Mouse (Mus musculus) splenic B cell, adult 2 months (primary cell): ENCODE data around the gene Anks3.

Experiments
- DNase-seq: peaks from one replicate; pipeline ENCODE4 v3.0.0-alpha.2; 2011; ENCODE audit warnings: low read depth, low spot score
- H3K27me3 ChIP-seq: 2 replicates; pipeline ENCODE4 v1.6.1; 2012; ENCODE audit warnings: mild to moderate bottlenecking, low read length, moderate library complexity, mixed read lengths; ENCODE audit not compliant: control insufficient read depth, poor library complexity, insufficient read depth, severe bottlenecking
- H3K36me3 ChIP-seq: 2 replicates; pipeline ENCODE4 v1.6.1; 2012; ENCODE audit warnings: mild to moderate bottlenecking, low read length, moderate library complexity, mixed read lengths; ENCODE audit not compliant: control insufficient read depth, poor library complexity, insufficient read depth, severe bottlenecking

The Anks3 gene

GRCm38 (mm10) chr16:4923996-4924395, 40.0 kb downstream of the Anks3 start:
- no peaks in the 10 kb centered on the region for H3K27me3 ChIP-seq
- no peak for DNase-seq
- peaks cover 16% of the 10 kb centered on the region for H3K36me3 ChIP-seq

GRCm38 (mm10) chr16:4922481-4922880, 41.5 kb downstream of the Anks3 start:
- no peak for DNase-seq
- Histone ChIP-seq H3K27me3 (no peaks in the 10 kb centered on the region), H3K36me3 (peaks cover 9% of the 10 kb centered on the region)

GRCm38 (mm10) chr16:4920556-4920955, 43.4 kb downstream of the Anks3 start:
- Histone ChIP-seq H3K27me3 (no peaks in the 10 kb centered on the region), H3K36me3 (peaks cover 10% of the 10 kb centered on the region)
- DNase-seq, result no peak

DNA sequence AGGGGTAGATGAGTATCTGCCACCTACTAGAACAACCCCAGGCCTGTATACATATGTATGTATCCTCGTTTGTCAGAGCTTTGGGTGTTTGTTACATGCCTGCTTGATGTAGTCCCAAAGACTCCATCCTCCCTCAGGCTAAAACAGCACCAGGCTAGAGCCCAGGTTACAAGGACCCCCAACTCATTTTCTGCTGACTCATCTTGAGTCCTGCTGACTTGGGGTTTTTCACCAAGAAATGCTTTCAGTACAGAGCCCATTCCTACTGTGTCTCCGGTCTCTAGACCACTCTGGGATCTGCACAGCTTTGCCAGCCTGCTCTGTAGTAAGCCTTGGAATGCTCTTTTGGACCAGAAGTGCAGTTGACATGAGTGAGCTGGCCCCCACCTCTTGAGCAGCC, 47.4 kb downstream of the Anks3 start:
- no peaks in the 10 kb centered on the region for H3K27me3 ChIP-seq
- DNase-seq, result no peak
- H3K36me3 ChIP-seq, result peaks cover 12% of the 10 kb centered on the region

DNA sequence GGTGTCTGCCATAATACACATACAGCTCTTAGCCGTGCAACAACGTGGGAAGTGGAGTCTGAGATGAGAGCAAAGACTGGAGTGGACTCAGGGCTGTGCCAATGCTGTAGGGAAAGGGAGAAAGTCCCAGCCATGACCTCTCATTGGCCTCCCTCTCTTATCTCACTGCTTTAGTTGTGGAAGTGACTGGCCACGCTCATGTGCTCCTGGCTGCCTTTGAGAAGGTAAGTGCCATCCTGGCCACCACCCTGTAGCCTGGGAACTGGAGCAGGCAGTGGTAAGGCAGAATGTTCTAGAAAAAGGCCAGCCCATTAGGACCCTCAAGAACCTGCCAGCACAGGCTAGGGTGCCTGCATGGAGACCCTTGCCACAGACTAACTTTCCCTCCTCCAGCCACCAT, 48.1 kb downstream of the Anks3 start:
- Histone ChIP-seq H3K27me3 (no peaks in the 10 kb centered on the region), H3K36me3 (peaks cover 13% of the 10 kb centered on the region)

GRCm38 (mm10) chr16:4913783-4914735, 49.9 kb downstream of the Anks3 start:
- H3K36me3 ChIP-seq, result peaks cover 16% of the 10 kb centered on the region
- DNase-seq, result peak; percentile 90
- no peaks in the 10 kb centered on the region for H3K27me3 ChIP-seq

More for the DNA sequence above, 48.1 kb downstream of the Anks3 start:
- DNase-seq, result no peak

DNA sequence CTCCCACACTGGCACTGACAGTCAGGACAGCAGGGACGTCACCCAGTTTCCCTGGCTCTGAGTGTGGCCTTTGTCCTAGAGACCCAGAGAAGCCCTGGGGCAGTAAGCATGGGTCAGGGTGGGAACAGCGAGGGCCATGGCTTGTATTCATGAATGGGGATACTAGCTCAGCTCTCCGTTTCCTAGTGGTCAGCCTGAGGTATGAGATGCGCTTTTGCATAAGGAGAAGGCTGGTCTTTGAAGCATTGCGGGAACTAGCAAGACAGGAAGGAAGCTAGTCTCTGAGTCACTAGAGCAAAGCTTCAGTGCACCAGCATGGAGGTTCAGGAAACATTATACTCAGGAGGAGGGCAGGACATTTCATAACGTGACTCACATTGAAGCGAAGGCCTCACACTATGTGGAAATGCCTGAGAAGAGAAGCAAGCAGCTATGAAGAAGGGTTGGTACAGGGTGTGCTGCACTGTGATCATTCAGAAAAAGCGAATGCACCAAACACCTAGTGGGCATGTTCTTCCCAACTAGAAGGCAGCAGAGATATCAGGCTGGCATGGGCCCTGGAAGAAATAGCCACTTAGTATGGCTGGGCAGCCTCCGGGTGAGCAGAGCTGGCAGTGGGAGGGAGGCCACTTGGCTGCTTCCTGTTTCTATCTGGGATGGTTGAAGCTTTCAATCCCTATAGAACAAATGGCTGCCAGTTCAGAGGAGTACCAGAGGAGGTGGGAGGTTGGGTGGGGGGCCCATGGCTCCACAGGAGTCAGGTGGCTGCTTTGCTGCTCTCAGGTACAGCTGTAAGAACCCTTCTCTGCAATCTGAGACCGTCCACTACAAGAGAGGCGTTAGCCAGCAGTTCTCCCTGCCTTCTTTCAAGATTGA, 50.9 kb downstream of the Anks3 start:
- Histone ChIP-seq H3K36me3 (peaks cover 16% of the 10 kb centered on the region), H3K27me3 (no peaks in the 10 kb centered on the region)
- peak; percentile 79 for DNase-seq

- peaks cover 16% of the 10 kb centered on the region for H3K36me3 ChIP-seq
- no peaks in the 10 kb centered on the region for H3K27me3 ChIP-seq
- no peak for DNase-seq
Measured at GRCm38 (mm10) chr16:4912074-4912648, 51.8 kb downstream of the Anks3 start.

DNA sequence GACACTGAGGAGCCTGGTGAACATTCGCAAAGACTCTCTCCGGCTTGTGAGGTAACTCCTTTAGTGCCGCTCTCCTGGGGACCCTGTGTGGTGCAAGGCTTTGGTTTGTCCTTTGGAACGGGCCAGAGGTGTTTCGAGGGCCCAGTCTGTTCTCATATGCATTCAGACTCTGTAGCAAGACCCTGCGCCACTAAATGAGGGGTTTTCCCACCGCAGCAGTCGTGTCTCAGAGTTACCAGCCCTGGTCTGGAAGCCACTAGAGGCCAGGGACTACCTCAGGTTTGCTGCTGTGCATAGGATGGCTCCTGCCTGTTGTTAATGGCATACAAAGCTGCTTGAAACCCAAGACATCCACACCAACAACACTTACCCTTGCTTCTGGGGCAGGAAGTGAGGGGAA, 53.2 kb downstream of the Anks3 start:
- Histone ChIP-seq H3K36me3 (peaks cover 8% of the 10 kb centered on the region), H3K27me3 (no peaks in the 10 kb centered on the region)
- no peak for DNase-seq

- Histone ChIP-seq H3K27me3 (no peaks in the 10 kb centered on the region), H3K36me3 (peaks cover 6% of the 10 kb centered on the region)
- peak; percentile 57 for DNase-seq
Measured at GRCm38 (mm10) chr16:4909745-4910144, 54.3 kb downstream of the Anks3 start.

DNA sequence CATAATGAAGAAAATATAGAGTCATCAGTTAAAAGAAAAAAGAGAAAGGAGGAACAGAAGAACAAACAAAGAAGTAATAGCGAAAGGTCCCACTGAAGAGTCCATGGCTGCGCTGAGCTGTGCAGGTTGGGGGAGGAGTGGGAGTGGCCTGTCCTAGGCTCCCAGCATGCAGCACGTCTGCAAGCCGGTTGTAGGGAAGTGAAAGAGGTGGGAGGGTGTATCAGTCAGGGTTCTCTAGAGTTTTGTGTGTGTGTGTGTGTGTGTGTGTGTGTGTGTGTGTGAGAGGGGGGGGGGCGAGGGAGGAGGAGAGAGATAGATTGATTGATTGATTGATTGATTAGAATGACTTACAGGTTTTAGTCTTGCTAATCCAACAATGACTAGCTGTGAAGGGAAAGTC, 56.0 kb downstream of the Anks3 start:
- peak; percentile 93 for DNase-seq
- no peaks in the 10 kb centered on the region for H3K27me3 ChIP-seq
- H3K36me3 ChIP-seq, result peaks cover 4% of the 10 kb centered on the region; the same call in 1 of the 2 replicates

DNA sequence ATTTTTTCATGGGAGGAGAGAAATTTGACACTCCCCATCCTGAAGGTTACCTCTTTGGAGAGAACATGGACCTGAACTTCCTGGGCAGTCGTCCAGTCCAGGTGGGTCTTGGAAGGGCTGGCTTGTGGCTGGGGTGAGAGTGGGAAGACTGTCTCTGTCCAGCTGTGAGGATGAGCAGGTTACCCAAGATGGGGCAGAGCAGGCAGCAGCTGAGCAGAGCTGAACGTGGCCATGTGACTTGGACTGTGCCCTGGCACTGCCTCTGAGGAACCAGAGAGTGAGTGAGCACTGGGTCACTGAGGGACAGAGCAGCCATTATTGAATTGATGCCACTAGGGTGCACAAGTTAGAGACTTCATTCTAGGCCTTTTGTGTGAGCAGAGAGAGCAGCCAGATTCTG, 56.6 kb downstream of the Anks3 start:
- no peaks in the 10 kb centered on the region for H3K27me3 ChIP-seq
- peak; percentile 12 for DNase-seq
- H3K36me3 ChIP-seq, result peaks cover 4% of the 10 kb centered on the region; the same call in 1 of the 2 replicates

GRCm38 (mm10) chr16:4906559-4906958, 57.4 kb downstream of the Anks3 start:
- Histone ChIP-seq H3K36me3 (peaks cover 4% of the 10 kb centered on the region; the same call in 1 of the 2 replicates), H3K27me3 (no peaks in the 10 kb centered on the region)
- DNase-seq, result no peak

GRCm38 (mm10) chr16:4905591-4905990, 58.4 kb downstream of the Anks3 start:
- no peaks in the 10 kb centered on the region for H3K27me3 ChIP-seq
- DNase-seq, result no peak
- peaks cover 2% of the 10 kb centered on the region; the same call in 1 of the 2 replicates for H3K36me3 ChIP-seq
